Mouse (Mus musculus): ENCODE results near the gene Nqo1.

DNA sequence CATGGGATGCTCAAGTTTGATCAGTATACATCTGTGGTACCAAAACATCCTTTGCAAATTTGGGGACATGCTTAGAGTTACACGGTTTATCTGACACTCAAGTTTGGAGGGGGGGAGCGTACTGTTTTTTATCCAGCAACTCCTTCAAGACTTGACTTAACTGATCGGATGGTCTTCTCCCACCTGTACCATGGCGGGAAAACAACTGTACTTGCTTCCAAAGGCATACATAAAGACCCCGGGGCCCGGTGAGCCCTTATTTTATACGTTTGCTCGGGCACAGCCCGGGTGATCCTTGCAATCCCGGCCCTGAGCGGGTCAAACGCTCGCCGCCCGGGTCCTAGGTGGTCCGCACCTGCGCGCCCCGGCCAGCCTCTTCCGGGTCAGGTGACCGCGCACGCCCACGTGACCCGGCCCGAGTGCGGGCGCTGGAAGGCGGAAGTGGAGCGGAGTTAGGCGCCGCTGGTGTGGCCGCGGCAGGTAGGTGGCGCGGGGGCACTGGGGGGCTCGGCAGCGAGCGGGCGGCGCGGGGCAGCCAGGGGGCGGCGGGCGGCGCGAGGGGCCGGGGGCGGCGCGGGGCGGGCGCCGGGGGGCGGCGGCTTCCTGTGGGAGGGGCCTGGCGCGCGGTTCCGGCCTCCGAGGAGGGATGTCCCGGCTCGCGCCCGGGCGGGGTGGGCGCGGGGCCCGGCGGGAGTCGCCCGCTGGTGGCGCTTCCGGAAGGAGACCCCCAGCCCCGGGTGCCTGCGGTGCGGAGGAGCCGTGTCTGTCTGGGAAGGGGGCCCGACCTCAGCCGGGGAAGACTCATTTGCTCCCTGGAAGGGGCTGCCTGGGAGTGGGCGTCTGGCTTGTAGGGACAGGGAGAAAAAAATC lies 33.2 kb upstream of the Nqo1 start, which contains the start of gene Wwp2:
- no peak for TF ChIP-seq GATA1 (IDR thresholded peaks at IDR 0.05; ENCODE audit: low read length)
- TF ChIP-seq TAL1 (IDR thresholded peaks at IDR 0.05; ENCODE audit: low read length): no peak

Measured in erythroblast, embryonic 14.5 days (primary cell).